Mouse (Mus musculus) MEL (cell line): ENCODE data around the gene Krt90. TPM values are rescaled to one million over a fixed set of nuclear protein-coding genes. Genes with fewer than 3 reads are reported as not detected.
"Not testable (repeated sequence)": the region's sequence is repeated elsewhere in the genome, so short reads cannot be mapped to it uniquely, and the experiment has no call there.

Experiments
- DNase-seq: peaks from one replicate; pipeline ENCODE4 v3.0.0; 2011; ENCODE audit warnings: low read depth, low spot score
- H3K27ac ChIP-seq: 2 replicates; pipeline ENCODE4 v1.5.1; 2012; ENCODE audit warnings: low read depth, mild to moderate bottlenecking, control low read depth, low read length, moderate library complexity; ENCODE audit not compliant: control insufficient read depth
- H3K27me3 ChIP-seq, 2 experiments: fragments of 150-350 bp in 1 of 2; sonication (generic) in 1 of 2; 2 replicates each; pipeline ENCODE4 v1.6.1; 2012; ENCODE audit warnings: low read length in 2 of 2, mild to moderate bottlenecking in 2 of 2, improper control_type of control experiment in 1 of 2, moderate library complexity in 1 of 2; ENCODE audit not compliant: insufficient read depth in 2 of 2, control insufficient read depth in 1 of 2
- H3K36me3 ChIP-seq, 2 experiments: 2 replicates each; pipeline ENCODE4 v1.6.1; 2012 to 2014; ENCODE audit warnings: low read length in 2 of 2, improper control_type of control experiment in 1 of 2, inconsistent platforms in 1 of 2, mild to moderate bottlenecking in 1 of 2; ENCODE audit not compliant: insufficient read depth in 2 of 2, control insufficient read depth in 1 of 2
- H3K4me1 ChIP-seq, 2 experiments: fragments of 150-350 bp in 1 of 2; sonication (generic) in 1 of 2; 2 replicates each; pipeline ENCODE4 v1.6.1; 2012; ENCODE audit warnings: low read length in 2 of 2, improper control_type of control experiment in 1 of 2, mild to moderate bottlenecking in 1 of 2; ENCODE audit not compliant: insufficient read depth in 2 of 2, control insufficient read depth in 1 of 2
- H3K4me3 ChIP-seq, 2 experiments: fragments of 150-350 bp in 1 of 2; sonication (generic) in 1 of 2; 2 replicates each; pipeline ENCODE4 v1.5.1; 2012; ENCODE audit warnings: low read depth in 2 of 2, low read length in 2 of 2, mild to moderate bottlenecking in 2 of 2, moderate library complexity in 2 of 2, control low read depth in 1 of 2, improper control_type of control experiment in 1 of 2; ENCODE audit not compliant: control insufficient read depth in 1 of 2, insufficient read depth in 1 of 2
- H3K79me2 ChIP-seq: 2 replicates; pipeline ENCODE4 v1.6.1; 2012; ENCODE audit warnings: mild to moderate bottlenecking, low read length, moderate library complexity; ENCODE audit not compliant: control insufficient read depth, poor library complexity, insufficient read depth
- H3K9ac ChIP-seq: 2 replicates; pipeline ENCODE4 v1.6.1; 2012; ENCODE audit warnings: low read depth, mild to moderate bottlenecking, control low read depth, low read length, moderate library complexity; ENCODE audit not compliant: control insufficient read depth, poor library complexity, severe bottlenecking
- H3K9me3 ChIP-seq: fragments of 150-350 bp; sonication (generic); replicated peaks from 2 replicates; pipeline ENCODE4 v1.6.1; 2012; ENCODE audit warnings: mild to moderate bottlenecking, low read length, improper control_type of control experiment, moderate library complexity; ENCODE audit not compliant: insufficient read depth
- BHLHE40 ChIP-seq: IDR thresholded peaks from 2 replicates; pipeline ENCODE4 v1.6.1; 2012; ENCODE audit warnings: low read depth, mild to moderate bottlenecking, inconsistent platforms, low read length, improper control_type of control experiment, borderline replicate concordance
- CTCF ChIP-seq, 3 experiments: IDR thresholded peaks in 2 of 3; conservative IDR thresholded peaks in 1 of 3; 2 replicates each; pipeline ENCODE4 v1.5.1; 2011 to 2012; ENCODE audit warnings: low read length in 3 of 3, low read depth in 2 of 3, mild to moderate bottlenecking in 2 of 3, improper control_type of control experiment in 1 of 3, inconsistent platforms in 1 of 3, mixed read lengths in 1 of 3, moderate library complexity in 1 of 3; ENCODE audit not compliant: control insufficient read depth in 1 of 3, insufficient read depth in 1 of 3, poor library complexity in 1 of 3, severe bottlenecking in 1 of 3
- ELF1 ChIP-seq: IDR thresholded peaks from 2 replicates; pipeline ENCODE4 v1.6.1; 2014; ENCODE audit warnings: low read depth, mild to moderate bottlenecking, inconsistent platforms, low read length, improper control_type of control experiment, moderate library complexity
- ETS1 ChIP-seq: IDR thresholded peaks from 2 replicates; pipeline ENCODE4 v1.6.1; 2012; ENCODE audit warnings: low read depth, mild to moderate bottlenecking, inconsistent platforms, low read length, improper control_type of control experiment, moderate library complexity
- GABPA ChIP-seq: IDR thresholded peaks from 2 replicates; pipeline ENCODE4 v1.6.1; 2012; ENCODE audit warnings: low read depth, mild to moderate bottlenecking, inconsistent platforms, low read length, improper control_type of control experiment, moderate library complexity
- HCFC1 ChIP-seq: IDR thresholded peaks from 2 replicates; pipeline ENCODE4 v1.6.1; 2012; ENCODE audit warnings: low read depth, mild to moderate bottlenecking, inconsistent platforms, low read length, improper control_type of control experiment, moderate library complexity
- MAFK ChIP-seq: IDR thresholded peaks from 2 replicates; pipeline ENCODE4 v1.6.1; 2011; ENCODE audit warnings: low read depth, mild to moderate bottlenecking, low read length, improper control_type of control experiment, borderline replicate concordance
- MAX ChIP-seq: IDR thresholded peaks from 2 replicates; pipeline ENCODE4 v1.6.1; 2011; ENCODE audit warnings: low read length, improper control_type of control experiment
- MAZ ChIP-seq: IDR thresholded peaks from 2 replicates; pipeline ENCODE4 v1.6.1; 2012; ENCODE audit warnings: low read depth, mild to moderate bottlenecking, inconsistent platforms, low read length, improper control_type of control experiment
- NELFE ChIP-seq: IDR thresholded peaks from 2 replicates; pipeline ENCODE4 v1.6.1; 2011; ENCODE audit warnings: low read depth, low read length, improper control_type of control experiment
- POLR2A ChIP-seq, 2 experiments: IDR thresholded peaks; 2 replicates each; pipeline ENCODE4 v1.6.1; 2011 to 2012; ENCODE audit warnings: low read length in 2 of 2, mild to moderate bottlenecking in 2 of 2, control low read depth in 1 of 2, improper control_type of control experiment in 1 of 2, low read depth in 1 of 2, moderate library complexity in 1 of 2; ENCODE audit not compliant: control insufficient read depth in 1 of 2, insufficient read depth in 1 of 2, poor library complexity in 1 of 2
- RAD21 ChIP-seq: IDR thresholded peaks from 2 replicates; pipeline ENCODE4 v1.6.1; 2011; ENCODE audit warnings: mild to moderate bottlenecking, low read depth, low read length, improper control_type of control experiment
- SIN3A ChIP-seq: IDR thresholded peaks from 2 replicates; pipeline ENCODE4 v1.6.1; 2012; ENCODE audit warnings: low read length, improper control_type of control experiment, inconsistent platforms
- SMC3 ChIP-seq: IDR thresholded peaks from 2 replicates; pipeline ENCODE4 v1.6.1; 2011; ENCODE audit warnings: low read depth, low read length, improper control_type of control experiment
- ZC3H11A ChIP-seq: IDR thresholded peaks from 2 replicates; pipeline ENCODE4 v1.6.1; 2012; ENCODE audit warnings: low read depth, mild to moderate bottlenecking, inconsistent platforms, low read length, improper control_type of control experiment
- ZKSCAN1 ChIP-seq: IDR thresholded peaks from 2 replicates; pipeline ENCODE4 v1.6.1; 2012; ENCODE audit warnings: low read depth, mild to moderate bottlenecking, inconsistent platforms, low read length, improper control_type of control experiment, moderate library complexity
- polyA plus RNA-seq, 2 experiments: library from polyadenylated mRNA; stranded (reverse) in 1 of 2; unstranded in 1 of 2; fragments of >175 nt in 1 of 2; fragments of >200 nt in 1 of 2; gene quantifications; 2 replicates each; pipeline versions ENCODE4 v1.2.1 to v1.2.4; 2012; ENCODE audit warnings: low replicate concordance in 2 of 2, low read depth in 1 of 2; ENCODE audit not compliant: insufficient read length in 2 of 2, insufficient read depth in 1 of 2, missing spikeins in 1 of 2
- total RNA-seq: library from RNA; depleted of rRNA; stranded (reverse); fragments of 300-350 nt; gene quantifications from 2 replicates; pipeline ENCODE4 v1.2.3, GENCODE M21; 2012

Gene Krt90
- total and polyA plus RNA-seq, 3 experiments, result not detected

DNA sequence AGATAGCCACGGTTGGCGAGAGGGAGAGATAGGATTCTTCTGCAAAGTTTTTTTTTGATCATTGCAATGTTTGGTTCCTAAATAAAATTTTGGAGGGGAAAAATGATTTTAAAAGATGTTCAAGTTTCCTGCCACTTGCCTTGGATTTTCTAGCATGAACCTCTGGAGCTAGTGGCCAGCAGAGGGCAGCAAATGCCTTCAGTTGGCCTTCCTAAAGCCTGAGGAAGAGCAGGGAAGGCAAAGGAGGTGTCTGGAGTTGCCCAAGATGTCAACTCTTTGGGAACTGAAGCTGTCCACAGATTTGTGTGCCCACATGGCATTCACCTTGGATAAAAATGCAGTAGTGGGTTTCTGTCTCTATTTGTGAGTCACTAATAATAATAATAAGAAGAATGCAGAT lies 43.0 kb downstream of the Krt90 start:
- Histone ChIP-seq H3K36me3 (no peaks in the 10 kb centered on the region), H3K4me3 (no peak overlapping the region), H3K9ac (no peak overlapping the region), H3K4me1 (no peaks in the 10 kb centered on the region), H3K27ac (no peak overlapping the region), H3K27me3 (no peaks in the 10 kb centered on the region), H3K79me2 (no peaks in the 10 kb centered on the region), H3K9me3 (no peaks in the 10 kb centered on the region)
- peak; percentile 66 for DNase-seq
- TF ChIP-seq ZC3H11A, result peak; percentile 87
- TF ChIP-seq SMC3, result peak; percentile 92
- no peak for TF ChIP-seq ZKSCAN1
- no peak for TF ChIP-seq MAZ
- peak; percentile 91 for TF ChIP-seq RAD21
- peak; percentile 25; the same call in 1 of the 2 replicates for TF ChIP-seq SIN3A
- TF ChIP-seq POLR2A (IDR thresholded peaks at IDR 0.05; ENCODE audit: control insufficient read depth in 1 of 2, insufficient read depth in 1 of 2, low read depth in 1 of 2, low read length in 2 of 2, poor library complexity in 1 of 2), result no peak
- no peak for TF ChIP-seq ELF1
- TF ChIP-seq NELFE, result no peak
- TF ChIP-seq HCFC1, result no peak
- peak; percentile 57 to 90 (median 89) for TF ChIP-seq CTCF (IDR thresholded peaks at IDR 0.05 in 2 of 3, conservative IDR thresholded peaks at IDR 0.05 in 1 of 3; ENCODE audit: control insufficient read depth in 1 of 3, insufficient read depth in 1 of 3, low read depth in 2 of 3, low read length in 3 of 3, poor library complexity in 1 of 3, severe bottlenecking in 1 of 3)
- no peak for TF ChIP-seq MAFK
- TF ChIP-seq GABPA, result no peak

DNA sequence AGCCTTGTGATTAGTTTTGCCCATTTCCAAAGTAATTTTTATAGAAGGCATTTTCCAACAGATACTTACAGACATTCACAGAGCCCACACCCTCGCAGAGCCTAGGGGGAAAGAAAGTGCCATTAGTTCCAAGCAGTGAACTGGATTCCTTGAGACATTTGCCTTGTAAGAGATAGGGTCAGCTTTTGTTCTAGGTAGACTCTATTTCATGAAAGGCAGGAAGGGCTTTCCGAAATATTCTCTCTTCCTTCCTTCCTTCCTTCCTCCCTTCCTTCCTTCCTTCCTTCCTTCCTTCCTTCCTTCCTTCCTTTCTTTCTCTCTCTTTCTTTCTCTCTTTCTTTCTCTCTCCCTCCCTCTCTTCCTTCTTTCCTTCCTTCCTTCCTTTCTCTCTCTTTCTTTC lies 45.6 kb downstream of the Krt90 start, which contains the start of gene Gm49425:
Gene Gm49425, minus strand, starts transcription at position 101 of the 400 bp plus-strand sequence.
- H3K36me3 ChIP-seq, DNase-seq, H3K4me1 ChIP-seq, H3K27me3 ChIP-seq, H3K4me3 ChIP-seq, H3K79me2 ChIP-seq, H3K9ac ChIP-seq, H3K9me3 ChIP-seq, H3K27ac ChIP-seq: not testable (repeated sequence)

DNA sequence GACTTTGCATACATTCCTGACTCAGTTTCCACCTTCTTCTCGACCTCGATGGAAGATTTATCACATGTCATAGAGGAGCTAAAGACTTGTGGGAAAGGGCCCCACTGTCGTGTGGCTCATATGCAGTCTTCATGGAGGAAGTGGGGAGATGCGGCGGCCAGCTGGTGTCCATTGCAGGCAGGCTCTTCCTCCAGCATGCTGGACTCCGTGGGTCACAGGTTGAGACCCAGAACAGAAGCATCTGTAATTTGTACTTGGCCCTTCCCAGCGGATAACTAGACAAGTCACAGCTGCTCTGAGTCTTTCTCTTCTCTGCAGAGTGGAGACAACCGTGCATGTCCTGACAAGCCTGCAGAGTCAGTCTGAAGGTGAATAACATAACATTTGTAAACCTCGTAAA lies 54.5 kb downstream of the Krt90 start:
- no peak overlapping the region for H3K4me3 ChIP-seq
- no peak for TF ChIP-seq BHLHE40
- no peak for TF ChIP-seq NELFE
- TF ChIP-seq ETS1, result no peak
- TF ChIP-seq MAX, result no peak
- TF ChIP-seq, all 39 proteins: peak for 0
- Histone ChIP-seq H3K27ac (no peak overlapping the region), H3K36me3 (no peaks in the 10 kb centered on the region), H3K4me1 (no peaks in the 10 kb centered on the region), H3K79me2 (no peaks in the 10 kb centered on the region), H3K9me3 (no peaks in the 10 kb centered on the region), H3K9ac (no peak overlapping the region), H3K27me3 (no peaks in the 10 kb centered on the region)
- no peak for DNase-seq
